Mouse (Mus musculus) CD4-positive helper T cell, adult 2 months (primary cell): Measurements from ENCODE around the gene Bcl9.

Source experiments
- DNase-seq: peaks from one replicate; pipeline ENCODE4 v3.0.0-alpha.2; 2012; ENCODE audit warnings: low read depth, missing footprints, low spot score

Bcl9 gene

GRCm38 (mm10) chr3:97296941-97297552 lies 670 bp downstream of the Bcl9 start:
- peak; percentile 38 for DNase-seq

GRCm38 (mm10) chr3:97294334-97294733 lies 3.4 kb downstream of the Bcl9 start:
- peak; percentile 75 for DNase-seq

- no peak for DNase-seq
These were observed 12.8 kb downstream of the Bcl9 start for GRCm38 (mm10) chr3:97284878-97285277.

DNA sequence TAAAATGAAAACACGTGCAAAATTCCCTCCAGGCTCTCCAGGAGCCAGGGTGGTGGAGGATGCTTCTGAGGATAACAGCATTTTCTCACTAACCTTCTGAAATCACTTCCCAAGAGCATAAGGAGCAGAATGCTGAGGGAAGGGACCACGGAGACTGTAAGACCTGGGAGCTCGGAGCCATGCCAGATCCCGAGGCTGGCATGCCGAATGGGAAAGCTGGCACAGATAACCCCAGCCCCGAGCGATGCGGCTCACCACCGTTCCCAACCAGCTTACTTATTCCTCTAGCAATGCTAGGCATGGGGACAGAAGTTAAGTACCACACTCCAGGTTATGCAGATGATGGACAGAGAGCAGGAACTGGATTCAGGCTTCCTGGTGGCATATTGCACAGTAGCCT lies 13.7 kb downstream of the Bcl9 start:
- DNase-seq, result no peak

GRCm38 (mm10) chr3:97281426-97281825 lies 16.3 kb downstream of the Bcl9 start:
- DNase-seq, result no peak

- no peak for DNase-seq
These were observed 22.0 kb downstream of the Bcl9 start for GRCm38 (mm10) chr3:97275708-97276107.

DNA sequence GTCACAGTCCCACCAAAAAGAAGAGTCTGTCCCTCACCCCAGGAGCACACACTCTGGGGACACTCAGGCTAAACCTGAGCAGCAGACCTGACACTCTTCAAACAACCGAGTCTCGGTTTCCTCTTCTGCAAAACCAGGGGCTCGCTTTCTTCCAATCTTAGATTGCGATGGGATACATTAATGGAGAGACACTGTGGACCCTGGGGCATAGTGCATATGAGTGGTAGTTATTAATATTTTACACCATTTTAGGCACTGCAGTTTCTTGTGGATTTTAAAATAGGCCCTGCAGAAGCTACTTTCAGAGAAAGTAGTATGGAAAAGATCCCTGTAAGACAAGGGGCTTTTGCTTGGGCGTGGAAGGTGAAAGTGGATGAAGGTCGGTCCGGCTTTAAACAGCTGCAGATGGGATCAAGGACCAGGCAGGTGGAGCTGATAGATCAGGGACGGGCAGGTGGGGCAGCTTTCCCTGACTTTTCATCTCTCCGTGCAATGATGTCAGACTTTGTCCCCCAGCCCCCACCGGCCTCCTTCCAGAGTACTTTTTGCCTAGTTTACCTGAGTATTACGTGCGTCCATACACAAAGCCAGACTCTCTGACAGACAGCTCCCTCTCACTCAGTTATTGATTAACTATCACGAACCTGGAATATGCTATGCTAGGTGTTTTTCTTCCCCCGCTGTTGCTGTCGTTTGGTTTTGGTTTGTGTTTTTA lies 23.0 kb downstream of the Bcl9 start:
- DNase-seq, result no peak

DNA sequence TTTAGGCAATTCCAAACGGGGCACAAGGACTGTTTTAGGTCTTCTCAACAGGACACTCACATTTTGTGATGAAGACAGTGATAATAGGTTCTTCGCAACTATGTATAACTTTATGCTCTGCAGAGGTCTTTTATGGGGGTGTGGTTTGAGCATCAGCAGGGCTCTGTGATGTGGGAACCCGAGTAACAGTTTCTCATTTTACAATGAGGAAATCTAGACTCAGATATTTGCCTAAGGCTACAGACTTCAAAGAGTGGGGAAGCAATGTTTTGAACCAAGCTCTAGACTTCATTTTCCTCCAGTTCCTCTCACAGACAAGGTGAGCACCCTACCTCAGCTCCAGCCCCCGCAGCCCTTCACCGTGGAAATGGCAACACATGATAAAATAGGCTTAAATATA lies 23.8 kb downstream of the Bcl9 start:
- peak; percentile 70 for DNase-seq

GRCm38 (mm10) chr3:97265667-97266415 lies 31.9 kb downstream of the Bcl9 start:
- no peak for DNase-seq

DNA sequence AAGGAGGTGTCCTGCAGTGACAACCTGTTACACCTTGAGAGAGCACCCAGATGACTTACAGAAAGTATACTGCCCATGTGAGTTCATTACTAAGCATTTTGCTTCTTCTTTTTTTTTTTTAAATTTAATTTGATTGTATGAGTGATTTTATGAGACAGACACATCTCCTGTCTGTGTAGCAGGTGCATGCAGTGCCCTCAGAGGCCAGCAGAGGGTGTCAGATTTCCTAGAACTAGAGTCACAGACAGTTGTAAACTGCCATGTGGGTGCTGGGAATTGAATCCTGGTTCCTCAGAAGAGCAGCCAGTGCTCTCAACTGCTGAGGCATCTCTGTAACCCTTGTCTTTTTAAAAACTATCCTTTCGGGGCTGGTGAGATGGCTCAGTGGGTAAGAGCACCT lies 35.5 kb downstream of the Bcl9 start:
- no peak for DNase-seq

GRCm38 (mm10) chr3:97255706-97256339 lies 41.9 kb downstream of the Bcl9 start:
- no peak for DNase-seq

GRCm38 (mm10) chr3:97254861-97255465 lies 42.8 kb downstream of the Bcl9 start:
- DNase-seq, result no peak

- no peak for DNase-seq
These were observed 43.7 kb downstream of the Bcl9 start for GRCm38 (mm10) chr3:97253823-97254600.

- DNase-seq, result no peak
These were observed 44.8 kb downstream of the Bcl9 start for GRCm38 (mm10) chr3:97252896-97253295.

GRCm38 (mm10) chr3:97242629-97243167 lies 55.0 kb downstream of the Bcl9 start:
- DNase-seq, result no peak

DNA sequence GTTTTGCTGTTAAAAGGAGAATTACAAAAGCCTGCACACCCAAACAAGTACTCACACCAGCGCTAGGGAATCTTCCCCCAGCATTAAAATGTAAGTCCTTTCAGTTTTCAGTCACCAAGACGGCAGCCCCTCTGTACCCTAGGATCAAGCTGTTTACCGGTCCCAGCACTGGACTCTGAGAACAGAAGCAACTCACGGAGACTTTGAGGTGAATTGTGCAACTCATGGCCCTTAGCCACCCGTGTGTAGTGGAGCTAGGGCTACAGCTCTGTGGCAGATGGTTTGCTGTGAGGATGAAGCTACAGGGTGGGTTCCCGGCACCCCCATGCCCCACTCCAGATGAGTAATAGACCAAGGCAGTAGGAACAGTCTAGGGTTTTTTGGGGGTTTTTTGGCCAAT lies 55.9 kb downstream of the Bcl9 start:
- DNase-seq, result no peak

GRCm38 (mm10) chr3:97239793-97240192 lies 57.9 kb downstream of the Bcl9 start:
- no peak for DNase-seq

DNA sequence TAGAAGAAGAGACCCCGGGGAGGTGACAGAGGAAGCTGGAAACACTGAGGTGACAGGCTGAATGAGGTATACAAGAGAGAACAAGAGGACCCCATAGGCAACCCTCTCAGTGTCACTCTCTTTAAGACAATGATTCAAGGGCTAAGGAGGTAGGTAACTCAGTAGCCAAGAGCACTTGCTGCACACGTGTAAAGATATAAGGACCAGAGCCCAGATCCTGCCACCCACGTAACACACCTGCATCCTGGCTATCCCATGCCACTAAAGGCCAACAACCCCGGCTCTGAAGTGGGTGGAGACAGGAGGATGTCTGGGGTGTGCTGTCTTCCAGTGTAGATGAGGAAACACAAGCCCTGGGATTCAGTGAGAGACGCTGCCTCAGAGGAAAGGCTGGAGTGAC lies 58.4 kb downstream of the Bcl9 start:
- no peak for DNase-seq

DNA sequence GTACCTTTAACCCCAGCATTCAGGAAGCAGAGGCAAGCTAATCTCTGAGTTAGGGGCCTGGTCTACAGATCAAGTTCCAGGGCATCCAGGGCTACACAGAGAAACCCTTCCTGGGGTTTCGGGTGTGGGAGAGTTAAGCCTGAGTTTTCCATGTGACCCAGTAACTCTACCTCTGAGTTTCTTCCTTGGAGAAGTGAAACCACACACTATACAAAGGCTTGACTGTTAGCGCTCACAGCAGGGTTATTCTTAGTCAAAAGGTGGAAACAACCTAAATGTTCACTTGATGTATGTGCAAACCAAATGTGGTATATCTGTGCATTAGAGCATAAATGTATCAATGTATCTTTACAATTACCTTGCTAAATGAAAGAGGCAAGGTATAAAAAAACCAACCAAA lies 59.2 kb downstream of the Bcl9 start:
- DNase-seq, result no peak

- DNase-seq, result no peak
These were observed 60.3 kb downstream of the Bcl9 start for GRCm38 (mm10) chr3:97237403-97237802.

DNA sequence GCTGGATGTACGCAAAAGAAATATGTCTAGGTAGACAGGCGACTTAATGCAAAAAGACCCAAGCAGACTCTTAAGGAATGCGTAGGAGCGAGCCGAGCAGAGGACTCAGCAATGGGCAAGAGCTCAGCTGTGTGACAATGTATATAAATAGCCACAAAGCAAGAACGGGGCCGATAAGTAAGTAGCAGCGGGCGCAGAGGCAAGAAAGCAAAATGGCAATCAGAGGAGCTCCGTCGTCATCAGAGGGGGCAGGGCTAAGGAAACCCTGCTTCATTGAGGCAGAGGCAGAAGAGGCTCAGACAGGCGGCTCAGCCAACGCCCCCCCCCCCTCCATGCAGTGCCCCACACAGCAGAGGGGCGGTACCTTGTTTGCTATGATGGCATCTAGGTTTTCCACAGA lies 62.9 kb downstream of the Bcl9 start:
- no peak for DNase-seq
